Mouse (Mus musculus): Measurements from ENCODE around the gene Ak8. TPM values are rescaled to one million over a fixed set of nuclear protein-coding genes. Genes with fewer than 3 reads are reported as not detected.

Ak8 gene
- polyA plus RNA-seq, 1 experiment from 2014 or later, result 1.3 TPM

GRCm38 (mm10) chr2:28665818-28666217 lies 34.1 kb upstream of the Ak8 start:
- peaks cover 71% of the 10 kb centered on the region for H3K36me3 ChIP-seq (ENCODE audit: insufficient read depth, low read length)
- no peak for TF ChIP-seq CTCF (IDR thresholded peaks at IDR 0.05; ENCODE audit: low read depth)
- ATAC-seq (replicated peaks; ENCODE audit: low FRiP score, low read depth) (no peak), DNase-seq (ENCODE audit: low spot score) (no peak)
- 44% methylated on average over 3 of the region's 3 CpGs for whole genome bisulfite sequencing
- no peaks in the 10 kb centered on the region for H3K9me3 ChIP-seq (replicated peaks; ENCODE audit: low read length)
- no peak overlapping the region for H3K27ac ChIP-seq
- no peak overlapping the region for H3K4me3 ChIP-seq (replicated peaks; ENCODE audit: low read depth, low read length)
- no peaks in the 10 kb centered on the region for H3K4me1 ChIP-seq (replicated peaks; ENCODE audit: insufficient read depth, low read length)
- no peak overlapping the region for H3K4me2 ChIP-seq (ENCODE audit: low read length)
- no peaks in the 10 kb centered on the region for H3K27me3 ChIP-seq (ENCODE audit: insufficient read depth, low read length)
- H3K9ac ChIP-seq (ENCODE audit: low read depth, low read length), result no peak overlapping the region

- no peaks in the 10 kb centered on the region for H3K4me1 ChIP-seq (replicated peaks; ENCODE audit: insufficient read depth, low read length)
- H3K4me3 ChIP-seq (replicated peaks; ENCODE audit: low read depth, low read length), result no peak overlapping the region
- H3K27me3 ChIP-seq (ENCODE audit: insufficient read depth, low read length), result no peaks in the 10 kb centered on the region
- DNase-seq (ENCODE audit: low spot score), result peak; percentile 36
- TF ChIP-seq CTCF (IDR thresholded peaks at IDR 0.05; ENCODE audit: low read depth), result no peak
- no peak for ATAC-seq (replicated peaks; ENCODE audit: low FRiP score, low read depth)
- H3K9me3 ChIP-seq (replicated peaks; ENCODE audit: low read length), result no peaks in the 10 kb centered on the region
- no peak overlapping the region for H3K9ac ChIP-seq (ENCODE audit: low read depth, low read length)
- H3K27ac ChIP-seq, result no peak overlapping the region
- no peak overlapping the region for H3K4me2 ChIP-seq (ENCODE audit: low read length)
- 55% methylated on average over 2 of the region's 2 CpGs for WGBS
- H3K36me3 ChIP-seq (ENCODE audit: insufficient read depth, low read length), result peaks cover 79% of the 10 kb centered on the region
These were observed 28.5 kb upstream of the Ak8 start for GRCm38 (mm10) chr2:28671438-28671837.

DNA sequence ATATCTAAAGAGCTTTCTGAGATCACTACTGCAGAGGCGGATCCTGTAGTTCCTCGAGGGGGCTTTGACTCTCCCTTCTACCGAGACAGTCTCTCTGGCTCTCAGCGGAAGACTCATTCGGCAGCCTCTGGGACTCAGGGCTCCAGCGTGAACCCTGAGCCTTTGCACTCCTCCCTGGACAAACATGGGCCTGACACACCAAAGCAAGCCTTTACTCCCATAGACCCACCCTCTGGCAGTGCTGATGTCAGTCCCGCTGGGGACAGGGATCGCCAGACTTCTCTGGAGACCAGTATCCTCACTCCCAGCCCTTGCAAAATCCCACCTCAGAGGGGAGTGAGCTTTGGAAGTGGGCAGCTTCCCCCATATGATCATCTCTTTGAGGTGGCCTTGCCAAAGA lies 24.0 kb upstream of the Ak8 start:
- Histone ChIP-seq H3K9ac (ENCODE audit: low read depth, low read length) (no peak overlapping the region), H3K4me1 (replicated peaks; ENCODE audit: insufficient read depth, low read length) (no peaks in the 10 kb centered on the region), H3K4me2 (ENCODE audit: low read length) (no peak overlapping the region), H3K36me3 (ENCODE audit: insufficient read depth, low read length) (peaks cover 71% of the 10 kb centered on the region), H3K9me3 (replicated peaks; ENCODE audit: low read length) (no peaks in the 10 kb centered on the region), H3K27ac (no peak overlapping the region), H3K27me3 (ENCODE audit: insufficient read depth, low read length) (no peaks in the 10 kb centered on the region), H3K4me3 (replicated peaks; ENCODE audit: low read depth, low read length) (no peak overlapping the region)
- 96% methylated on average over 8 of the region's 8 CpGs for WGBS
- no peak for ATAC-seq (replicated peaks; ENCODE audit: low FRiP score, low read depth)
- no peak for TF ChIP-seq CTCF (IDR thresholded peaks at IDR 0.05; ENCODE audit: low read depth)
- no peak for DNase-seq (ENCODE audit: low spot score)

- 31% methylated on average over 4 of the region's 4 CpGs for WGBS
- no peaks in the 10 kb centered on the region for H3K4me1 ChIP-seq (replicated peaks; ENCODE audit: insufficient read depth, low read length)
- DNase-seq (ENCODE audit: low spot score) (peak; percentile 73), ATAC-seq (replicated peaks; ENCODE audit: low FRiP score, low read depth) (no peak)
- no peak overlapping the region for H3K4me3 ChIP-seq (replicated peaks; ENCODE audit: low read depth, low read length)
- no peaks in the 10 kb centered on the region for H3K27me3 ChIP-seq (ENCODE audit: insufficient read depth, low read length)
- no peak overlapping the region for H3K27ac ChIP-seq
- no peaks in the 10 kb centered on the region for H3K9me3 ChIP-seq (replicated peaks; ENCODE audit: low read length)
- no peak overlapping the region for H3K4me2 ChIP-seq (ENCODE audit: low read length)
- peaks cover 74% of the 10 kb centered on the region for H3K36me3 ChIP-seq (ENCODE audit: insufficient read depth, low read length)
- no peak overlapping the region for H3K9ac ChIP-seq (ENCODE audit: low read depth, low read length)
- TF ChIP-seq CTCF (IDR thresholded peaks at IDR 0.05; ENCODE audit: low read depth), result peak; percentile 72
These were observed 19.3 kb upstream of the Ak8 start for GRCm38 (mm10) chr2:28680710-28681109.

- H3K4me1 ChIP-seq (replicated peaks; ENCODE audit: insufficient read depth, low read length), result no peaks in the 10 kb centered on the region
- H3K36me3 ChIP-seq (ENCODE audit: insufficient read depth, low read length), result peaks cover 77% of the 10 kb centered on the region
- 88% methylated on average over 4 of the region's 4 CpGs for WGBS
- no peaks in the 10 kb centered on the region for H3K9me3 ChIP-seq (replicated peaks; ENCODE audit: low read length)
- no peak for TF ChIP-seq CTCF (IDR thresholded peaks at IDR 0.05; ENCODE audit: low read depth)
- no peaks in the 10 kb centered on the region for H3K27me3 ChIP-seq (ENCODE audit: insufficient read depth, low read length)
- DNase-seq (ENCODE audit: low spot score), result no peak
- no peak overlapping the region for H3K9ac ChIP-seq (ENCODE audit: low read depth, low read length)
- no peak for ATAC-seq (replicated peaks; ENCODE audit: low FRiP score, low read depth)
- H3K4me2 ChIP-seq (ENCODE audit: low read length), result no peak overlapping the region
- no peak overlapping the region for H3K4me3 ChIP-seq (replicated peaks; ENCODE audit: low read depth, low read length)
- H3K27ac ChIP-seq, result no peak overlapping the region
These were observed 18.2 kb upstream of the Ak8 start for GRCm38 (mm10) chr2:28681718-28682117.

DNA sequence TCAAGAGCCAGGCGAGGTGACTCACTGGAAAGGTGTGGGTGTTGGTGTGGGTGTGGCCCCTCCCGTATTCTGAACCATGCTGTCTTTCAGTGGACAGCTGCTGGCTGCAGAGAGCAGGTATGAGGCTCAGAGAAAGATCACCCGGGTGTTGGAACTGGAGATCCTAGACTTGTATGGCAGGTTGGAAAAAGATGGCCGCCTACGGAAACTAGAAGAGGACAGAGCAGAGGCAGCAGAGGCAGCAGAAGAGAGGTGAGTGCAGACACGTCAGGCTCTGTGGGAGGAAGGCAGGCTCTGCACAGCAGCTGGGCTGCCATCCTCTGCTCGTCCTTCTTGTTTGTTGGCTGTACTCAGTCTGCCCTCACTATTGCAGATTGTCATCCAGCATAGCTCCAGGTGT lies 14.1 kb upstream of the Ak8 start:
- no peak overlapping the region for H3K27ac ChIP-seq
- H3K9ac ChIP-seq (ENCODE audit: low read depth, low read length), result no peak overlapping the region
- ATAC-seq (replicated peaks; ENCODE audit: low FRiP score, low read depth), result no peak
- no peaks in the 10 kb centered on the region for H3K27me3 ChIP-seq (ENCODE audit: insufficient read depth, low read length)
- no peak overlapping the region for H3K4me2 ChIP-seq (ENCODE audit: low read length)
- 81% methylated on average over 7 of the region's 7 CpGs for WGBS
- H3K4me3 ChIP-seq (replicated peaks; ENCODE audit: low read depth, low read length), result no peak overlapping the region
- peaks cover 60% of the 10 kb centered on the region for H3K36me3 ChIP-seq (ENCODE audit: insufficient read depth, low read length)
- H3K4me1 ChIP-seq (replicated peaks; ENCODE audit: insufficient read depth, low read length), result no peaks in the 10 kb centered on the region
- no peak for DNase-seq (ENCODE audit: low spot score)
- no peaks in the 10 kb centered on the region for H3K9me3 ChIP-seq (replicated peaks; ENCODE audit: low read length)
- no peak for TF ChIP-seq CTCF (IDR thresholded peaks at IDR 0.05; ENCODE audit: low read depth)

- Histone ChIP-seq H3K9me3 (replicated peaks; ENCODE audit: low read length) (no peaks in the 10 kb centered on the region), H3K36me3 (ENCODE audit: insufficient read depth, low read length) (peaks cover 37% of the 10 kb centered on the region), H3K4me1 (replicated peaks; ENCODE audit: insufficient read depth, low read length) (no peaks in the 10 kb centered on the region), H3K27ac (no peak overlapping the region), H3K9ac (ENCODE audit: low read depth, low read length) (no peak overlapping the region), H3K4me2 (ENCODE audit: low read length) (no peak overlapping the region), H3K4me3 (replicated peaks; ENCODE audit: low read depth, low read length) (no peak overlapping the region), H3K27me3 (ENCODE audit: insufficient read depth, low read length) (no peaks in the 10 kb centered on the region)
- TF ChIP-seq CTCF (IDR thresholded peaks at IDR 0.05; ENCODE audit: low read depth), result peak; percentile 82
- 36% methylated on average over 3 of the region's 3 CpGs for WGBS
- peak; percentile 69 for DNase-seq (ENCODE audit: low spot score)
- no peak for ATAC-seq (replicated peaks; ENCODE audit: low FRiP score, low read depth)
These were observed 11.5 kb upstream of the Ak8 start for GRCm38 (mm10) chr2:28688431-28688830.

Data from kidney, postnatal 0 days (tissue).